Mouse (Mus musculus): Measurements from ENCODE around the gene Coro1c.
A peak's percentile ranks its signal among the peaks of the same experiment; 100 is the strongest.

The Coro1c gene

DNA sequence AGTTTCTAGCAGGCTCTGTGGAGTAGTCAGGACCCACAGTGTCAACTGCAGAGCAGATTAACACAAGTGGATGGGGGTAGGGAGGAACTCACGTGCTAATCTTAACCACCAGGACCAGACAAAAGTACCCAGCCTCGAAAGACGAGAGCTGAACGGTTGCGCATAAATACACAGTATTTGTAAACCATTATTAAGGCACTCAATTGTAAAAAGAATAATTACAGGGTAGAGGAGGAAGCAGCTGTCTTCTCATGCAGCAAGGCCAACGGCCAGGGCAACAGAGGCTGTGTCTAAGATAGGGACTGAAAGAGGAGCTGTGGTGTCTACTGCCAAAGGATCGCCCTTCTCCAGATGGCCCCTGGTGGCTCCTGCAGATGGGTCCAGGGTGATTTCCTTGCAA lies 29.1 kb upstream of the Coro1c start:
- H3K27me3 ChIP-seq (ENCODE audit: control insufficient read depth, insufficient read depth, low read length, poor library complexity, severe bottlenecking): no peaks in the 10 kb centered on the region
- H3K36me3 ChIP-seq (ENCODE audit: control insufficient read depth, insufficient read depth, low read length, poor library complexity, severe bottlenecking): peaks cover 5% of the 10 kb centered on the region
- no peak for DNase-seq (ENCODE audit: low read depth, low spot score)

DNA sequence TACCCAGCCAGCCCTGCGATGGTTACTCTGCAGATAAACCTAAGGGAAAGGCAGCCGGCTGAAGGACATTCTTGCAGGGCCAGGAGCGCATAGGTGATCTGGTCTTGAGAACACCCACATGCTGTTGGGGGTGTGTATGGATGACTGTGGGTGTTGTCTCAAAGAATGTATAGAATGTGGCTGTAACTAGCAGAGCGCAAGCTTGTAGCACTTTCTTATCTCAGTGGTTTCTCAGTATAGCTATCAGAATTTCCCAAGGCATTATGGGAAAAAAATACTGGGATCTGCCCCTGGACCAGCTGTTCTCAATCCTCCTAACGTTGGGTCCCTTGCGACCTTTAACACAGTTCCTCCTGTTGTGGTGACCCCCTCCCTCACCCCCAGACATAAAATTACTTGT lies 25.3 kb upstream of the Coro1c start:
- no peaks in the 10 kb centered on the region for H3K27me3 ChIP-seq (ENCODE audit: control insufficient read depth, insufficient read depth, low read length, poor library complexity, severe bottlenecking)
- H3K36me3 ChIP-seq (ENCODE audit: control insufficient read depth, insufficient read depth, low read length, poor library complexity, severe bottlenecking): no peaks in the 10 kb centered on the region
- no peak for DNase-seq (ENCODE audit: low read depth, low spot score)

DNA sequence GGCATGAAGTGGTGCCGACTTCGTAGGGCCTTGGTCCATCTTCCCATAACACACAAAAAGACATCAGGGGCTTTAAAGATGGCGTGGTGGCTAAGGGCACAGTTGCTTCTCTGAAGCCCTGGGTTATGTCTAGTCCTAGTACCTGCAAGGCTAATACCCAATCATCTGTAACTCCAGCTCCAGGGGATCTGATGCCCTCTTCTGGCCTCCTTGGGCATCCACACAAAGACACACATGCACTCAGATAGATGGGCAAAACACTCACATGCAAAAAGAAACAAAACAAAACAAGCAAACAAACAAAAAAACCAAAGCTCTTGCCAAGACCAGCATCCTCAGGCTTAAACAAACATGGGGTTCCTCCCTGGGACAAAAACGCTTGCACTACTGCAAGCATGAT lies 24.9 kb upstream of the Coro1c start:
- H3K27me3 ChIP-seq (ENCODE audit: control insufficient read depth, insufficient read depth, low read length, poor library complexity, severe bottlenecking): no peaks in the 10 kb centered on the region
- DNase-seq (ENCODE audit: low read depth, low spot score): peak; percentile 14
- no peaks in the 10 kb centered on the region for H3K36me3 ChIP-seq (ENCODE audit: control insufficient read depth, insufficient read depth, low read length, poor library complexity, severe bottlenecking)

DNA sequence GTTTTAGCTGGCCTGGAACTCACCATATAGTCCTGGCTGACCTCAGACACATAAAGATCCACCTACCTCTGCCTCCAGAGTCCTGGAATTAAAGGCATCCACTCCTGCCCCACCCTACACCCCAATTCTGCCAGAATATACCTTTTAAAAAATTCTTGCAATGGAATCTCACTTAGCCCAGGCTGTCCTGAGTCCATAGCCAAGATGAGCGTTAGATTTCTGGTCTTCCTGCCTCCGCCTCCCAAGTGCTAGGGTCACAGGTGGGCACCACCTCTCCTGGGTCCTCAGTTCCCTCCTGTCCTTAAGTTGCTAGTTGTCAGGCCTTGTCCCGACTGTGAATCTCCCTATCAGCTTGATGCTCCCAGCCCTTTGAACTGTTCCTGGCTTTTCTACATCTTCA lies 23.8 kb upstream of the Coro1c start:
- Histone ChIP-seq H3K36me3 (ENCODE audit: control insufficient read depth, insufficient read depth, low read length, poor library complexity, severe bottlenecking) (no peaks in the 10 kb centered on the region), H3K27me3 (ENCODE audit: control insufficient read depth, insufficient read depth, low read length, poor library complexity, severe bottlenecking) (no peaks in the 10 kb centered on the region)
- no peak for DNase-seq (ENCODE audit: low read depth, low spot score)

DNA sequence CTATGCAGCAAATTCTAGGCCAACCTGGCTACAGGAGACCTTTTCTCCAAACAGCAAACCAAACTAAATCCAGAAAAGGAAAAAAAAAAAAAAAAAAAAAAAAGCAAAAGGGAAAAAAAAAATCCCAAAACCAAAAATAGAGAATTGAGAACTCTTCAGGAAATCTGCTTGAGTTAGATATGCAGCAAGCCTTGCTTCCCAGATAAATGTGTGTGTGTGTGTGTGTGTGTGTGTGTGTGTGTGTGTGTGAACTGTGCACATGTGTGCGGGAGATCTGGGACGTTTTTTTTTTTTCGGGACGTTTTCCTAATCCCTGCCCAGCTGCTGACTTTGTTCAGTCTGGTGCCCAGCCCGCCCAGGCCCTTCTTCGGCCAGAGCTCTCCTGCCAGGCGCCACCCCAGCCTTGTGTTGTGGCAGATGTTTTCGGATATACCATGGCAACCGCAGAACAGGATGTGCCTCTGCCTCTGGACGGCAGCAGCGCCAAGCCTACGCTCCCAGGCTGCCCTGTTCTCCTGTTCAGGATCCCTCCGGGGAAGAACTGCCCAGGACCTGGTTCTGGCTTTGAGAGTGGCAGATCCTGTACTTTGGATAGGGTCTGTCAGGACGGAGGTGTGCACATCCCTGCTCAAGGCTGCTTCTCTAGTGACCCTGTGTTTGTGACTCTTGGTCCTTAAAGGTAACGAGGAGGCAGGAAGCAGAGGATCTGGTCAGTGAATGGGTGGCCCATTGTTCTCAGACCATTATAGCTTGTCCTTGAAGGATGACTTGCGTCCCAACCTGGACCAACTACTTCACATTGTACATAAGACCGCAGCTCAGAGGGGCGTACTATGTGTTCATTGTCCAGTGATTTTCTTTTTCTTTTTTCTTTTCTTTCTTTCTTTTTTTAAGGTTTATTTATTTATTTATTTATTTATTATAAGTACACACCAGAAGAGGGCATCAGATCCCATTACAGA lies 22.4 kb upstream of the Coro1c start:
- no peak for DNase-seq (ENCODE audit: low read depth, low spot score)
- H3K36me3 ChIP-seq (ENCODE audit: control insufficient read depth, insufficient read depth, low read length, poor library complexity, severe bottlenecking): no peaks in the 10 kb centered on the region
- H3K27me3 ChIP-seq (ENCODE audit: control insufficient read depth, insufficient read depth, low read length, poor library complexity, severe bottlenecking): no peaks in the 10 kb centered on the region

DNA sequence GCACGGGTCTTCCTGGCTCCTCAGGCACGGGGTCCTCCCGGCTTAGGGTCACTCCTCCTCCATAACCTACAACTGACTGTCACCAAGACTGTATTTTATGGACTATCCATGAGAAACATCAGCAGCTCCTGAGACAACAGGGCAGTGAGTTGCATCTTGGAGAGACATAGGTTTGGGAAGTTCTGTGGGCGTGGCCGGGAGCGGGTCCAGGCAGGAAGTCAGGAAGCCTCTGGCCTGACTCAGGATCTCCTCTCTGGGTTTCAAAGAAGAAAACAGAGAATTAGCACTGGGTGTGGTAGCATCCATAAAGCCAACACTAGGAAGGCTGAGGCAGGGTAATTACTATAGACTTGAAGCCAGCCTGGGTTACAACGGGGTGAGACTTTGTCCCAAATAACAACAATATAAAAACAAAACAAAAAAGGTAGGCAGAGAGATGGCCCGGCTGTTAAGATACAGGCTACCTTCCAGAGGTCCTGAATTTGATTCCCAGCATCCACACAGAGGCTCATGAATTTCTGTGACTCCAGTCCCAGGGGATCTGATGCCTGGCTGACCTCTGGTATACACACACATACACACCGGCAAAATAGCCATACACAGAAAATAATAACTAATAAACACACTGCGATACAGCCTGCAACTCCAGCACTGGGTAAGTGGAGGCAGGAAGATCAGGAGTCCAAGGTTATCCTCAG lies 21.5 kb upstream of the Coro1c start:
- DNase-seq (ENCODE audit: low read depth, low spot score): no peak
- Histone ChIP-seq H3K27me3 (ENCODE audit: control insufficient read depth, insufficient read depth, low read length, poor library complexity, severe bottlenecking) (no peaks in the 10 kb centered on the region), H3K36me3 (ENCODE audit: control insufficient read depth, insufficient read depth, low read length, poor library complexity, severe bottlenecking) (no peaks in the 10 kb centered on the region)

DNA sequence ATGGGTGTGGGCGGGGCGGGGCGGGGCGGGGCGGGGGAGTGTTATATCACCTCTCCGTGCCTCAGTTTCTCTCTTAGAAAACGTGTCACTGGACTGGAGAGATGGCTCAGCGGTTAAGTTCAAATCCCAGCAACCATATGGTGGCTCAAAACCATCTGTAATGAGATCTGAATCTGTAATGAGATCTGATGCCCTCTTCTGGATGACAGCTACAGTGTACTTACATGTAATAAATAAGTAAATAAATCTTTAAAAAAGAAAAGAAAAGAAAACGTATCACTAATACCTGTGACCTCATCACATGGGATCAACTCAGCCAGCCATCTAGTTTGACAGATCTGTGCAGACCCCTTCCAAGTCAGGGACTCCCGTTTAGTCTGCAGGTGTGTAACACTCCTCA lies 21.0 kb upstream of the Coro1c start:
- Histone ChIP-seq H3K36me3 (ENCODE audit: control insufficient read depth, insufficient read depth, low read length, poor library complexity, severe bottlenecking) (no peaks in the 10 kb centered on the region), H3K27me3 (ENCODE audit: control insufficient read depth, insufficient read depth, low read length, poor library complexity, severe bottlenecking) (no peaks in the 10 kb centered on the region)
- no peak for DNase-seq (ENCODE audit: low read depth, low spot score)

DNA sequence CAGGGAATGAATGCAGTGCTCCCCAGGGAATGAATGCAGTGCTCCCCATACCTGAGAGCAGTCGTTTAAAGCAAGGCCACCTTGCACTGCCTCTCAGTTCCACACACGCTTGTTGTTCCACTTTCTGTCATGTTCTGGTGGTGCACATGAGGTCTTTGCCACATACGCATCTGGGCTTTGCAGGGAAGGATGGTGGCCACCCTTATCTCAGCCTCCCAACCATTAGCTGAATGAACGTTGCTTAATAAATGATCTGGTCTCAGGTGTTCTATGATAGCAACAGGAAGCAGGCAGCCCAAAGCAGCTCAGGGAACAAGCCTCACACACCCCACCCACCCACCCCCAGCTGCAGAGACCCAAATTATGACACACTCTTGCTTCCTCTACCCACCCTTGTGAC lies 16.1 kb upstream of the Coro1c start:
- Histone ChIP-seq H3K27me3 (ENCODE audit: control insufficient read depth, insufficient read depth, low read length, poor library complexity, severe bottlenecking) (no peaks in the 10 kb centered on the region), H3K36me3 (ENCODE audit: control insufficient read depth, insufficient read depth, low read length, poor library complexity, severe bottlenecking) (no peaks in the 10 kb centered on the region)
- DNase-seq (ENCODE audit: low read depth, low spot score): no peak

DNA sequence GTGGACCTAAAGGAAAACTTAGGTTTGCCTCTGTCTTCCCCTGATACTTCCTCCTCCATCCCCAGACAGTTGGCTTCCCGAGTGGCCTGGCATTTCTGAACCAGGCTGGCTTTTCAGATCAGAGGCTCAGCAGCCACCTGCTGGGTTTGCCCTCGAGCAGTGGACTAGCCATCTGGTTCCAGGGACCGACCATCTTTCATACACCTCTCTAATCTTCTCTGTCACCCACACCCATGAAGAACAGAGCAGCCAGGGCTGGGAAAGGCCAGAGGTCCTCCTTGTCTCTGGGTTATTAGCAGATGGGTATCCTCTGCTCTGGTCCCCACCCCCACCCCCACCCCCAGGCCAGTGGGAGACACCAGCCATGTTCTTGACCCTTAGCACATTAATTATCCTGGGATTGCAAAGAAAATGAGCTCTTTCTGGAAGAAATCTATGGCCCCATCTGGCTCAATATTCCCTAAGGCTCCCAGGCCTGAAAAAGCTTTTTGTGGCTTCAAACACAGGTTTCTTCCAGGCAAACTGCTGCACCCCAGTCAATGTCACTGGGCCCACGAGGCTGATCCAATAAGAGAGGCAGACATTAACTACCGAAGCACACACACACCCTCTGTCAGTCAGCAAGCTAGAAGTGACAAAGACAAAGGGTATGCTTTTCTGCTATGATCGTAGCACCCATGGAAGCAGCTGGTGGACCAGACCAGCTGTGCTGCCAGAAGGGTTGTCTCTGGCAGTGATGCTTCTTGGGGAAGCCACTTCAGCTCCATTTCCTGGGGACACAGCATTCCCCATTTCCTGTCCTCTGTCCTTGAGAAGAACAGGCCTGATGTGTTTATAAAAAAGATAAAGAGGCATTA lies 13.0 kb upstream of the Coro1c start:
- no peaks in the 10 kb centered on the region for H3K36me3 ChIP-seq (ENCODE audit: control insufficient read depth, insufficient read depth, low read length, poor library complexity, severe bottlenecking)
- no peaks in the 10 kb centered on the region for H3K27me3 ChIP-seq (ENCODE audit: control insufficient read depth, insufficient read depth, low read length, poor library complexity, severe bottlenecking)
- DNase-seq (ENCODE audit: low read depth, low spot score): no peak

DNA sequence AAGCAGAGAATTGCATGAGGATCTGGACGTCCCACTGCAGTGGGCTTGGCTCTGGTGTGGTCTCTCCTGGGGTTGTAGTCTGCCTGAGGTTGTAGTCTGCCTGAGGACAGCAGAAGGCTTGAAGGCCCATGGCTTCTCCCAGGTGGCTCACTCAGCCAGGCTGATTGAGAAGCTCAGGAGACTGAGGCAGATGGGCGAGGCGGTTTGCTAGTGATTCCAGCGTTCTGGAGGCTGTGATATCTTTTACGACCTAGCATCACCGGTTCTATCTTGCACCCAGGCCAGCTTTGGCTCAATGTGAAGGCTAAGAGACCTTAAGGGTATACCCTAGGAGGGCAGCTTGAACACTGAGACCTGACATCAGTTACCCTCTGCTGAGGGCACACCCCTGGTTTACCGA lies 10.5 kb upstream of the Coro1c start:
- no peak for DNase-seq (ENCODE audit: low read depth, low spot score)

DNA sequence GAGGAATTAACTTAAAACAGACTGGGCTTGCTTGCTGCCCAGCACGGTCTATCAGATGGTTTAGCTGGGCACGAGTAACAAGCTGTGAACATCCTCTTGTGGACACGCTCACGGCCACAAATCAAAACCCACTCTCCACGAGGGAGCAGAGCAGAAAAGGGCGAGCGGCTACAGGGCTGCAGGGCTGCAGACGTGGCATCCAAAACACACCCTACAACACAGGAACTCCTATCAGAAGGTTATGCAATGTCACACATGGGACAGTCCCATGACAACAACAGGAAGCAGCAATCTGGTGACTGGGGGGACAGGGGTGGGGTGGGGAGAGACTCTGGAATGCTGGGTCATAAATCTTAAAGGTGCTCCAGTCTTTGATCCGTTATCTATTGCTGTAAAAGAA lies 10.1 kb upstream of the Coro1c start:
- peak; percentile 35 for DNase-seq (ENCODE audit: low read depth, low spot score)
- Histone ChIP-seq H3K27me3 (ENCODE audit: control insufficient read depth, insufficient read depth, low read length, poor library complexity, severe bottlenecking) (no peaks in the 10 kb centered on the region), H3K36me3 (ENCODE audit: control insufficient read depth, insufficient read depth, low read length, poor library complexity, severe bottlenecking) (no peaks in the 10 kb centered on the region)

More for the DNA sequence above, 10.5 kb upstream of the Coro1c start:
- Histone ChIP-seq H3K36me3 (ENCODE audit: control insufficient read depth, insufficient read depth, low read length, poor library complexity, severe bottlenecking) (no peaks in the 10 kb centered on the region), H3K27me3 (ENCODE audit: control insufficient read depth, insufficient read depth, low read length, poor library complexity, severe bottlenecking) (no peaks in the 10 kb centered on the region)

DNA sequence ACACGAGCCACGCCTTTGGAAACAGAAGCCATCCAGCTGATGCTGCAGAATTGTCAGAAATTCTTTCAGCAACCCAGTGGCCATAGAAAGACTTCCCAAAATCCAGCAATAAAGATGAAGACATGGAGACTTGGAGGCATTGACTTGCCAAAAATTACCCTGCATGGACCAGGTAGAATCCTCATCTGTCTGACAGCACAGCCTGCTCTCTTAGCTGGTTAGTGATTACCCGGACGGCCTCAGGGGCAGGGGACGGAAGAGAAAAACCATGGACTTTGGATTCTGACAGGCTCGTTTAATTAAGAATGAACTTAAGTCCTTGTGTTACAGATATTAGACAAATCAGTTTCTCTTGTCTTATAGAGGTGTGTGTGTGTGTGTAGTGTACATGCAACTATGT lies 2.1 kb upstream of the Coro1c start:
- no peak for DNase-seq (ENCODE audit: low read depth, low spot score)
- no peaks in the 10 kb centered on the region for H3K27me3 ChIP-seq (ENCODE audit: control insufficient read depth, insufficient read depth, low read length, poor library complexity, severe bottlenecking)
- no peaks in the 10 kb centered on the region for H3K36me3 ChIP-seq (ENCODE audit: control insufficient read depth, insufficient read depth, low read length, poor library complexity, severe bottlenecking)

DNA sequence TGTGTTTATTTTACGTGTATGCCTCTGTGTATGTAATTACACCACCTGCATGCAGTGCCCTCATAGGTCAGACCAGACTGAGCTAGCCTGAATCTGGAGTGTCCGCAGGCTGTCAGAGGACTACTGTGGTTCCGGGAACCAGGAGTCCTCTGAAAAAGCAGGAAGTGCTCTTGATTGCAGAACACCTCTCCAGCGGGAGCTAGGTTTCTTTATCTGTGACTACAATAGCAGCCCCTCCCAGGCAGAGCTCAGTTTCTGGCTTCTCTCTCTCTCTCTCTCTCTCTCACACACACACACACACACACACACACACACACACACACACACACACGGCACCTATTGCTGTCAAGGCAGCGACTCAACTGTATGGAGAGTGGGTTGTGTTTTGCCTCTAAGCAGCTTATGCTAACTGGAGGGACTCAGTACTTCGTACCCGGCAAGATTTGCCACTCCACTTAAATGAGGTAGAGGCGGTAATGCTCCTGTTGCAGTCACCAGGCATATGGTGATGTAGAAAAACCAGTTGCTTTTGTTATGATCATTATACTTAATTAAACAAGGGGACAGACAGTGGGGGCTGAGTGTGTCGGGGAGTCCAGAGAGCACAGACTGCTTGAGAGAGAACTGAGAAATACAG lies 1.6 kb upstream of the Coro1c start:
- DNase-seq (ENCODE audit: low read depth, low spot score): no peak
- no peaks in the 10 kb centered on the region for H3K27me3 ChIP-seq (ENCODE audit: control insufficient read depth, insufficient read depth, low read length, poor library complexity, severe bottlenecking)
- no peaks in the 10 kb centered on the region for H3K36me3 ChIP-seq (ENCODE audit: control insufficient read depth, insufficient read depth, low read length, poor library complexity, severe bottlenecking)

DNA sequence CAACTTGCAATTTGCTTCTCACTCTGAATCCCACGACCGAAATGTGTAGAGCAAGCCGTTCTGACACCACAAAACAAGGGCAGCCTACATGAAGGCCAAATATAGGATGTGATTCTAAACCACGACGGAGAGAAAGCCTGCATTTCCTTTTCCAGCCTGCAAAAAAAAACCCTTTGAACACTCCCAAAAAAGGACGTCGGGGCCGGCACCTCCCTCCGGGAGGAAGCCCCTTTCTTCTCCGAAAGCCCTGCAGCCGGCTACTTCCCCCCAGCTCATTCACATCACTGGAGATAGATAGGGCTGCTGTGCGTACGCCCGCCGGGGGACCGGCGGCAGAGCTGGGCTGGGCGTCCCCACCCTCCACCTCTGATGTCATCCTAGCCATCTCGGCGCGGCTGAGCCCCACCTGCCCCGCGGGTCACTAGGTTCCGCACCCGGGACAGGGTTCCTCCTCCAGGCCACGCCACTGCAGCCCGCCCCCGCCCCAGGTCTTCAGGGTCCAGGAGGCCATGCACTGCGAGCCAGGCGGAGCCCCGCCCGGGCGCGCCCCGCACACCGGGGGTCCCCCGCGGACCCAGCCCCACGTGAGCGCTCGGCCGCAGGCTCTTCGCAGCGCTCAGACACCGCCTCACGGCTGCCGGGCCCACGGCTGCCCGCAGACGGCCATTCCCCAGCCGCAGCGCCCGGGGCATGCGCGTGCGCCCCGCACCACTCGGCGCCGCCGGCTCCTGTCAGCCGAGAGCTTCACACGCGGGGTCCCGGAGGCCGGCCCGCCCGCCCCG lies 581 bp downstream of the Coro1c start:
- H3K36me3 ChIP-seq (ENCODE audit: control insufficient read depth, insufficient read depth, low read length, poor library complexity, severe bottlenecking): no peaks in the 10 kb centered on the region
- H3K27me3 ChIP-seq (ENCODE audit: control insufficient read depth, insufficient read depth, low read length, poor library complexity, severe bottlenecking): no peaks in the 10 kb centered on the region
- peak; percentile 85 for DNase-seq (ENCODE audit: low read depth, low spot score)
